Mouse (Mus musculus) cerebellum, postnatal 4 days (tissue): ENCODE results near the gene Fbxw7.
A peak's percentile ranks its signal among the peaks of the same experiment; 100 is the strongest.
"Not testable (repeated sequence)": the region's sequence is repeated elsewhere in the genome, so short reads cannot be mapped to it uniquely, and the experiment has no call there.

ENCODE experiments used
- DNase-seq, 2 experiments: peaks; one replicate each; pipeline ENCODE4 v3.0.0; 2022; ENCODE audit warnings: low spot score in 2 of 2, mixed read lengths in 1 of 2

The Fbxw7 gene

GRCm38 (mm10) chr3:84826938-84827337 lies 11.9 kb downstream of the Fbxw7 start:
- DNase-seq = no peak

- DNase-seq = no peak
Measured at GRCm38 (mm10) chr3:84827617-84828016, 12.5 kb downstream of the Fbxw7 start.

- DNase-seq = no peak
Measured at GRCm38 (mm10) chr3:84829366-84829765, 14.3 kb downstream of the Fbxw7 start.

GRCm38 (mm10) chr3:84836029-84836428 lies 21.0 kb downstream of the Fbxw7 start:
- no peak for DNase-seq

GRCm38 (mm10) chr3:84837984-84838383 lies 22.9 kb downstream of the Fbxw7 start:
- no peak for DNase-seq

DNA sequence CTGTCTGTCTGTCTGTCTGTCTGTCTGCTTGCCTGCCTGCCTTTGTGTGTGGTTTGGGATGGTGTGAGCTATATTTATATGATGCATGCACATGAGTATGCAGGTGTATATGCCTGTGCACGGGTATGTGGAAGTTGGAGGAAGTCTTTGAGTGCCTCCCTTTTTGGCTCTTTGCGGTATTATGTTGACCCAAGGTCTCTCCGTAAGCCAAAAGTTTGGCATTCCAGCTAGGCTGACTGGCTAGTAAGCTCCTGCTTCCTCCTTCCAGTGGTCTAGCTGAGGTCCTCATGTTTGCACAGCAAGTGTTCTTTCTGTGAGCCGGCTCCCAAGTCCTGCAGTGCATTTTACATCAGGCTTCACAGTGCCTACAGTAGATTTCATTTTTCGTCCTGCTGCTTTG lies 24.4 kb downstream of the Fbxw7 start:
- DNase-seq = no peak

- no peak for DNase-seq
Measured at GRCm38 (mm10) chr3:84841271-84841670, 26.2 kb downstream of the Fbxw7 start.

DNA sequence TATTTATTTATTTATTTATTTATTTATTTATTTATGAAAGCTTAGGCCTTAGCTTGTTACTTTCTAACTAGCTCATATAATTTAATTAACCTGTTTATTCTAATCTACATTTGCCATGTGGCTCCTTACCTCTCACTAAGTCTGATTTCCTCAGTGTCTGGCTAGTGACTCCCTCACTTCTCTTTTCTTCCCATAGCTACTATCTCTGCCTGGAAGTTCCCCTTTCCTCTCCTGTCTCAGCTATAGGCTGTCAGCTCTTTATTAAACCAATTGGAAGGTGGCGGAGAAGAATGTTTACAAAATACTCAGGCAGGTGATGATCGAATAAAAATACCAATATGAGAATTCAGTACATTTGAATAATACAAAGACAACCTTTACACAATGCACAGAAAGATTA lies 27.7 kb downstream of the Fbxw7 start:
- DNase-seq = no peak

- DNase-seq = peak in 1 of 2 experiments; percentile 39
Measured at GRCm38 (mm10) chr3:84843594-84843993, 28.5 kb downstream of the Fbxw7 start.

GRCm38 (mm10) chr3:84848798-84849197 lies 33.7 kb downstream of the Fbxw7 start:
- no peak for DNase-seq

DNA sequence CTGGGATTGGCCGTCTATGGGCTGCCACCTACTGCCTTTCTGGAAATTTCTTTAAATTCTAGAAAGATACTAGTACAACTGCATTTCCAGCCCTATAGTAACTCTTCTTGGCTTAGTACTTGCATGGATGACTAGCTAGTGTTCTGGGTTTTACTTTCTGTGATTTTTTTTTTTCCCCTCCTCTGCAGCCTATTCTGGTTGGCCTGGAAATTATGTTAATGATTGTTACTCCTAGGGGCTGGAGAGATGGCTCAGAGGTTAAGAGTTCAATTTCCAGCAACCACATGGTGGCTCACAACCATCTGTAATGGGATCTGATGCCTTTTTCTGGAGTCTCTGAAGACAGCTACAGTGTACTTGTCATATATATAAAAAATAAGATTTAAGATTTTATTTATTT lies 35.4 kb downstream of the Fbxw7 start:
- DNase-seq = no peak

DNA sequence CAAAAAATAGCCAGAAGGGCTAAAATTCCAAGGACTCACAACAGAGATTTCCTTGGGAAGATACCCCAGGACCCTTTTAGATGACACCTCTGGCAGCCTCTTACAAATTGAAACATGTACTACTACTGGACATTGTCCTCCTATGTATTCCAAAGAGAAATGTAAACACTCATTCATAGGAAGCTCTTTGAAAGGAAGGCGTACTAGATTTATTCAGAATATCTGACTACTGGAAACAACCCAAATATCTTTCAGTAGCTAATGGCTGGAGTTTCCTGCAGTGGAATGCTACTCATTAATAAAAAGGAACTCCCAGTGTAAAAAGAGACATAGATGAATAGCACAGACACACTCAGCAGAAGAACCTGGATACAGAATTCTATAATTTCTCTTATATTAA lies 36.7 kb downstream of the Fbxw7 start:
- DNase-seq = no peak

- no peak for DNase-seq
Measured at GRCm38 (mm10) chr3:84852877-84853276, 37.8 kb downstream of the Fbxw7 start.

- no peak for DNase-seq
Measured at GRCm38 (mm10) chr3:84854440-84854839, 39.4 kb downstream of the Fbxw7 start.

DNA sequence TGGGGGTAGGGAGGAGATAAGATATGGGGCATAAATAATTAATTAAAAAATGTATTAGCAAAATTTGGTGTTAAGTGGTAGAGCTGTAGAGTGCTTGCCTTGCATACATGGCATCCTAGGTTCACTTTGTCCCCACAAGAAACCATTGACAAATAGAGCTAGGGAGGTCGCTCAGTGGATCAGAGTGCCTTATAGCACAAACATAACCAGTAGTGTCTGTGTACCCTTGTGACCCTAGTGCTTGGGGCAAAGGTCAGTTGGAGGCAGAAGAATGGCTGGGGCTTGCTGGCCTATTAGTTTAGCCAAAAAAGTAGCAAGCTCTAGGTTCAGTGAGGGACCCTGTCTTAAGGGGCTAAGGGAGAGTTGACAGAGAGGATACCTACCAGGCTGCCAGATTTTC lies 45.6 kb downstream of the Fbxw7 start:
- no peak for DNase-seq

- not testable (repeated sequence) for DNase-seq
Measured at GRCm38 (mm10) chr3:84861817-84862216, 46.7 kb downstream of the Fbxw7 start.

GRCm38 (mm10) chr3:84865684-84866083 lies 50.6 kb downstream of the Fbxw7 start:
- no peak for DNase-seq

- no peak for DNase-seq
Measured at GRCm38 (mm10) chr3:84866866-84867265, 51.8 kb downstream of the Fbxw7 start.

- no peak for DNase-seq
Measured at GRCm38 (mm10) chr3:84867434-84867975, 52.4 kb downstream of the Fbxw7 start.

DNA sequence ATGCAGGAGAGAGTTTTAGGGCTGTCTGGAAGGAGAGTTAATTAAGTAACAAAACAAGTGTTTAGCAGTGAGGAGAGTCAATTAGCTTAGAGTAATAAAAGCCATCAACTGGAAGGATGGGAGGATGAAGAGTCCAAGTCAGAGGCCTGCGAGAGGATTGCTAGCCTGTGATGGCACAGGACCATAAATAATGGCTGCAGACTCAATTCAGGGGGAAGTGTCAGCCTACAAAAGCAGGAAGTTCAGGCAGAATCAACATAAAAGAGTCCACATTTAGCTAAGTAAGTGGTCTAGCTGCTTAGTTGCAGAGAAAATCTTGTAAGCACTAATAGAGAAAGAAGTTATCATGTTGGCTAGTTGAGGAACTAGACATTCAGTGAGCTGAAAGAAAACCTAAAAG lies 52.9 kb downstream of the Fbxw7 start:
- no peak for DNase-seq

- DNase-seq = no peak
Measured at GRCm38 (mm10) chr3:84870126-84870525, 55.1 kb downstream of the Fbxw7 start.

DNA sequence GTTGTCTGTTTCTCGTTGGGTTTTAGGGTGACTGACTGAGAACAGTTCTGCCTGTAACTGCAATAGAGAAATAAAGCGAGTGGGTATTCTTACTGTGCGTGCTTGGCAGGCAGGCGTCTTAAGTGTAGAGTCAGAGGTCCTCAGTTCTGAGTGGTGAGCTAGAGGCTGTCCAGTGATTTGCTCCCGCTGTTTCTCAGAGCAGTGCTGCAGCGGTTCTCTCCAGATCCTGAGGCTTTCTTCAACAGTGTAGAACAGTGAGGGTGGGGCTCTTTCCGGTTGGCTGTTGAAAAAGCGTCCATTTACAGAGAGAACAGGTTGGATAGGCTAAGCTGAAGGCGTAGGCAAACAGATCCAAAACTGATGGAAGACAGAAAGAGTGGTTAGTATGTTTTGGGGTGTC lies 60.2 kb downstream of the Fbxw7 start:
- no peak for DNase-seq

DNA sequence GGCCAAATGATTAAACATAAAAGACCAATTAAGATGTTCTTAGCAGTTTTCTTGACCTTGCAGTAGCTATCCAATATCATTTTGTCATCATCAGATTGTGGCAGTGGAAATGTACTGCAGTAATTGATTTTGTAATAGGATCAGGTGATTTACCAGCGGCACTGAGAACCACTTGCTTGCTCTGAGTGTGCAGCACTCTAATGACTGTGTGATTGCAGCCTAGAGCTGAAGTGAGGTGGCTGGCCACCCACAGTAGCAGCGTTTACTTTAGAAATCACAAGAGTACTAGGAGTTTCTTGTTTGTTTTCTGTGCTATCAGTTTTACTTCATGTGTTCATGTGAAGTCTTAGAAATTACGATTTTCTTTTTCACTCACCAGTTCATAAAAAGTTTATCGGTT lies 61.1 kb downstream of the Fbxw7 start:
- no peak for DNase-seq

- no peak for DNase-seq
Measured at GRCm38 (mm10) chr3:84883817-84884483, 68.9 kb downstream of the Fbxw7 start.
